Comparison of ENCODE assay signal across 23 mouse cellular contexts in the genomic region with DNA sequence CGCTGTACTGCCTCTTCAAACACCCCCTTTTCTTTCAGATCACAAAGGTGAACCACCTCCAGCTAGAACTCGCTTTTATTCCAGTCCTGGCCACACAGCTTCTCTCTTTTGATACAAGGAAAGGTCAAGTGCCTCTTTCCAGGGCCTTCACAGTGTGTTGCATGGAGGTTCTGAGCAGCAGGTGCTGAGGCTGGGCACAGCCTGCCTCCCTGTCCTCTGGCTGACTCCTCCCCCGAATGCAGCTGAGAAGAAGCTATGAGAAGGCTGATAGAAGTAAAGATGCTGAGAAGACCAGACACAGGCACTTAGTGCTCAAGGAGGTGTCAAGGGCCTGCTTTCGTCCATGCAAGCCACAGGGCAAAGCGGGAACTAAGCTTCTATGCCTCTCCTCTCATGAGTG.
A peak's percentile ranks its signal among the peaks of the same experiment; 100 is the strongest.
DNase-seq lines count a peak whose midpoint lies in the region; TF ChIP-seq lines count a peak whose summit lies in the region.
"Had no signal": no experiment of that assay in that cellular context is flagged by ENCODE, and none has a peak within 500 bp of the region (broad histone marks: within the 10 kb centered on the region; RNA-seq: fewer than 3 reads in every experiment).

No protein-coding gene starts in this region.

- TF ChIP-seq POLR2A in ES-Bruce4 (IDR thresholded peaks at IDR 0.05; ENCODE audit: insufficient read depth, low read length) = no peak

- no peaks in the 10 kb centered on the region for H3K36me3 ChIP-seq in ES-Bruce4 (ENCODE audit: control insufficient read depth, insufficient read depth, low read length, poor library complexity, severe bottlenecking)
- H3K36me3 ChIP-seq: embryonic facial prominence, embryonic 10.5 days; embryonic facial prominence, embryonic 12.5 days; forebrain, embryonic 15.5 days; G1E had no signal

- intact Hi-C loops in heart, postnatal 14 days (cut with DNase I) = no loop called here

- H3K27ac ChIP-seq in ES-Bruce4 (ENCODE audit: insufficient read depth, low read length) = no peak overlapping the region
- H3K27ac ChIP-seq: embryonic facial prominence, embryonic 10.5 days; embryonic facial prominence, embryonic 12.5 days; forebrain, embryonic 13.5 days; forebrain, embryonic 15.5 days had no signal

- peak; percentile 54; the same call in 1 of the 2 replicates for TF ChIP-seq EP300 in ES-Bruce4 (IDR thresholded peaks at IDR 0.05; ENCODE audit: insufficient read depth, low read depth, low read length)

- H3K4me1 ChIP-seq in ES-Bruce4 (ENCODE audit: control insufficient read depth, insufficient read depth, low read length) = peaks cover 6% of the 10 kb centered on the region
- H3K4me1 ChIP-seq: embryonic facial prominence, embryonic 12.5 days had no signal

- H3K9me3 ChIP-seq in ES-Bruce4 (replicated peaks; ENCODE audit: control insufficient read depth, insufficient read depth, low read length, poor library complexity, severe bottlenecking) = peaks cover 4% of the 10 kb centered on the region; the same call in 1 of the 2 replicates
- H3K9me3 ChIP-seq: embryonic facial prominence, embryonic 10.5 days; embryonic facial prominence, embryonic 12.5 days; forebrain, embryonic 13.5 days; forebrain, embryonic 15.5 days had no signal

- peak; percentile 72 for DNase-seq in heart, adult 11 months
- no peak for DNase-seq in heart, postnatal 14 days
- peak; percentile 42 for DNase-seq in ES-CJ7 (ENCODE audit: low read depth, low spot score)
- DNase-seq in R1 (ENCODE audit: low read depth, low spot score) = peak; percentile 43
- DNase-seq in left cerebral cortex, adult 18-20 months (ENCODE audit: low spot score in 2 of 2) = no peak
- no peak for DNase-seq in spleen, postnatal 10 days (ENCODE audit: low spot score in 2 of 2)
- no peak for DNase-seq in gastrocnemius, adult 18-20 months (ENCODE audit: low spot score)
- DNase-seq: adrenal gland, adult 8-10 months; adrenal gland, postnatal 14 days; adrenal gland, postnatal 36 days; cerebellum, adult 11-12 months; cerebellum, adult 2 months; cerebellum, adult 9-10 months; cerebellum, postnatal 10 days; cerebellum, postnatal 25 days; forebrain, postnatal 0 days had no signal

- no peak for TF ChIP-seq CTCF in ES-Bruce4 (IDR thresholded peaks at IDR 0.05; ENCODE audit: low read depth, low read length)

- no peaks in the 10 kb centered on the region for H3K27me3 ChIP-seq in ES-Bruce4 (ENCODE audit: control insufficient read depth, insufficient read depth, low read length, poor library complexity, severe bottlenecking)
- H3K27me3 ChIP-seq: embryonic facial prominence, embryonic 12.5 days; forebrain, embryonic 13.5 days; forebrain, embryonic 15.5 days; Patski had no signal

- no peak overlapping the region for H3K9ac ChIP-seq in ES-Bruce4 (ENCODE audit: low read depth, poor library complexity, severe bottlenecking)
- H3K9ac ChIP-seq: embryonic facial prominence, embryonic 12.5 days; forebrain, embryonic 13.5 days; forebrain, embryonic 15.5 days; forebrain, postnatal 0 days had no signal

- no peak overlapping the region for H3K4me3 ChIP-seq in ES-Bruce4 (ENCODE audit: low read depth, low read length)
- H3K4me3 ChIP-seq: embryonic facial prominence, embryonic 10.5 days; embryonic facial prominence, embryonic 12.5 days; forebrain, embryonic 13.5 days; forebrain, embryonic 15.5 days had no signal

Comparison
In these comparisons a context has a peak if more than half of its experiments do, and no peak if none do; other contexts are left out.
1. DNase-seq: peak in heart, adult 11 months (single experiment), ES-CJ7 (single experiment) and R1 (single experiment); none in heart, postnatal 14 days (0 of 2), left cerebral cortex, adult 18-20 months (0 of 2), spleen, postnatal 10 days (0 of 2) and gastrocnemius, adult 18-20 months (single experiment).